Mouse (Mus musculus) layer of hippocampus, postnatal 25 days (tissue): ENCODE data around the gene Herpud1. TPM values are rescaled to one million over a fixed set of nuclear protein-coding genes. Genes with fewer than 3 reads are reported as not detected.
"Not testable (repeated sequence)": the region's sequence is repeated elsewhere in the genome, so short reads cannot be mapped to it uniquely, and the experiment has no call there.

Experiments used
- DNase-seq, 2 experiments: peaks; one replicate each; pipeline ENCODE4 v3.0.0; 2022; ENCODE audit warnings: mixed read lengths in 2 of 2, low spot score in 1 of 2; ENCODE audit errors: extremely low spot score in 1 of 2
- total RNA-seq, 2 experiments: library from RNA; stranded (reverse); gene quantifications; 2 replicates each; pipeline ENCODE4 v1.2.3; 2021

Gene Herpud1
- total RNA-seq, 2 experiments from 2014 or later = 50.7 to 61.0 TPM

DNA sequence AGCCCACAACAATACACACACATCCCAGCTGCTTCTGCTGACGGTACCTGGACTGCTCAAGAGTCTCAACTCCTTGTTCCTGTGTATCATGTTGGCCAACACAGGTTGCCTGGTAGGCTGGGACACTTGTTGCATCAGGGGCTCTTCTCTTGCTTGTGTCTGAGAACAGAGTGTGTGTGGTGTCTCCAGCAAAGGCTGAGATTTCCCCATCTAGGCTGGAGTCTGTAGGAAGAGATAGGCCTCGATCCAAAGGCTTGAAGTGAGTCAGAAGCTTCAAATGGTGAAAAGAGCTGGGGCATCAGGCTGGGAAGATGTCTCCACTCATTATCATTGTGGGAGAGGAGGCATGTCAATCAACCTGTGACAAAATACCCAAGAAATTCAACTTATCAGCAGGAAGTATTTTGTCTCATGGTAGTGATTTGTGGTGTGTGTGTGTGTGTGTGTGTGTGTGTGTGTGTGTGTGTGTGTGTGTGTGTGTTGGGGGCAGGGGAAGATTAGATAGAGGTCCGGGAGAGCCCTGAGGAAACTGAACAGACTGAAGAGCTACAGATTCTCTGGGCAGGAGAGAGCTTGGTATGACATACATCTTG is 13.2 kb downstream of the Herpud1 start:
- DNase-seq = no peak

- DNase-seq = not testable (repeated sequence)
Measured at GRCm38 (mm10) chr8:94399957-94400356, 13.7 kb downstream of the Herpud1 start.

- DNase-seq = no peak
Measured at GRCm38 (mm10) chr8:94408443-94409080, 22.3 kb downstream of the Herpud1 start.

DNA sequence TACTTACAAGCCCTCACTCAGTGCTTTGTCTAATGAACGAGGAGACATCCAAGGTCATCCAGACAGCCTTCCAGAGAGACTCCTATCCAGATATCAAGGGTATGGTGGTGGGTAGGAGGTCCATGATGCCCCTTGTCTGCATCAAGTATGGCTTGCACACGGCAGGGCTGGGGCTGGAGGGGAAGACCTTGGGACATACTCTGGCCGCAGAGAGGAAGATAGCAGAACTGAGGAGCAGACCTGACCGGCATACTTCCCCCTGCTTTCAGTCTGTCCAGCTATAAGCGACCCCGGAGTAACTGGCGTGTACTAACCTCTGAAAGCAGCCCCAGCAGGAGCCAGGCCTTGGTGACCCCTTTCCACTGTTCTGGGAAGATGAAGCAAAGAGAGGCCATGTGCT is 23.3 kb downstream of the Herpud1 start:
- no peak for DNase-seq

DNA sequence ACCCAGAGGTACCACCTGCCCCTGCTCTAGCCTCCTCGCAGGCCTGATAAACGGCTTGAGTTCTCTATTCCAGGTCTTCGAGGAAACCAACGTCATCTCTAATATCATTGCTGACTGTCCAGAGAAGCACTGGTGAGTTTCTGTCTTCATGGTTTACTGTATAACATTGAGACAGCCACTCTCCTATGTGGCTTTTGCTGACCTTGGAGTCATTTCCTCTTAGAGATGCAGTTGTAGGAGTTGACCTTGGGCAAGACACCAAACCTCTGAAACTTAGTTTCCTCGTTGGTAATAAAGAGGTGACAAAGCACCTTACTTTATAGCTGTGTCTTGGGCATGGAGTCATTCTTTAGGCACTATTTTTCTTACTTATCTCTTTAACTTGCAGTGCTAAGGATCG is 26.3 kb downstream of the Herpud1 start:
- DNase-seq = no peak

DNA sequence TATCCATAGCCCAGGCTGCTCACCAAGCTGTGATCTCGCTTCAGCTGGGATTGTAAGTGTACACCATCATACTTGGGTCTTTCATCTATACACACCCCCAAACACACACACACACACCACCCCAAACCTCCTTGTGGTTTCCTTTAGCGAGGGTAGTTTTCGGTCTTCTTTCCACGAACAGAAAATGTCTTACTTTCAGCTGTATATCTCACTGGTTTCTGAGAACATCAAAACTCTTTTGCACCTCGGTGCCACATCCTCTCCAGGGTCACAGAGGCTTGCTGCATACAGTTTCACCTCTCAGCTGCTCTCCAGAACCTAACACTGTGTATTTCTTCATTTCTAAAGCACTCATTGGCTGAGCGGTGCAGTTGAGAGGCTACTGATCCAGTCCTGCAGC is 27.3 kb downstream of the Herpud1 start:
- no peak for DNase-seq

- no peak for DNase-seq
Measured at GRCm38 (mm10) chr8:94415218-94415617, 29.0 kb downstream of the Herpud1 start.

GRCm38 (mm10) chr8:94418017-94418416 is 31.8 kb downstream of the Herpud1 start:
- DNase-seq = no peak

- no peak for DNase-seq
Measured at GRCm38 (mm10) chr8:94422270-94422669, 36.0 kb downstream of the Herpud1 start.

DNA sequence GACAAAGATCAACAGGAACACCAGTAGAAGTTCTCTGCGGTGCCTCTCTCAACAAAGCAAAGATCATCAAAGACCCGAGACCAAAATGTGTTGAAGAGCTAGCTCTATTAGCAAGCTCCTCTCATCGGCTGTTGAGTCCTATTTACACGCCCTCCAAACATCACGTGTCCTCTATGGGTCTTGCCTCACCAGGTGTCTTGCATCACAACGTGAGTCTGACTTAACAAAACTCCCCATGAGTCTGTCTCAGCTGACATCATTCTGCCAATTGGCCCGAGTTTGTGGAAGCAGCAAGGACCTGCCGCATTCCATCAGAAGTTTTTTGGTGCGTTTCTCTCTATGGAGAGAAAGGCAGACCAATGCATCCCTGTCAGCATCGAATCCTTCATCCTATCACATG is 41.7 kb downstream of the Herpud1 start:
- no peak for DNase-seq

- no peak for DNase-seq
Measured at GRCm38 (mm10) chr8:94428420-94428819, 42.2 kb downstream of the Herpud1 start.

- DNase-seq = no peak
Measured at GRCm38 (mm10) chr8:94429376-94429775, 43.1 kb downstream of the Herpud1 start.

DNA sequence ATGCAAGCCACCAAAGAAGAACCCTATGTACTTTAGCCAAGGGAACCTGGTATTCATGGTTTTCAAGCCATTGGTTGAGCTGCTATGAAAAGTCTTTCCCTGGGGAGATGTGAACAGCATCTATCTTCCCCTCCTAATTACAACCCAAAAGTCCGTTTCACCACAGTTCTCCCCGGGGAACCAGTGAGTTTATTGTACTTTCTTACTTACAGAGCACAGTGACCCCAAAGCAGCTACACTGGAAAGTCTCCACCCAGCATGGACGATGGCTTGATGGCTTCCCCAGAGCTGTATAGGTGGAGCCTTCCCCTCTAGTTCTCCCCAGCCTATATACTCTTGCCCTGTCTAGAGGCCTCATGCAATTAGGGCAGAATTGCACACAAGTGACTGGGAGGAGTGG is 46.0 kb downstream of the Herpud1 start:
- DNase-seq = no peak

DNA sequence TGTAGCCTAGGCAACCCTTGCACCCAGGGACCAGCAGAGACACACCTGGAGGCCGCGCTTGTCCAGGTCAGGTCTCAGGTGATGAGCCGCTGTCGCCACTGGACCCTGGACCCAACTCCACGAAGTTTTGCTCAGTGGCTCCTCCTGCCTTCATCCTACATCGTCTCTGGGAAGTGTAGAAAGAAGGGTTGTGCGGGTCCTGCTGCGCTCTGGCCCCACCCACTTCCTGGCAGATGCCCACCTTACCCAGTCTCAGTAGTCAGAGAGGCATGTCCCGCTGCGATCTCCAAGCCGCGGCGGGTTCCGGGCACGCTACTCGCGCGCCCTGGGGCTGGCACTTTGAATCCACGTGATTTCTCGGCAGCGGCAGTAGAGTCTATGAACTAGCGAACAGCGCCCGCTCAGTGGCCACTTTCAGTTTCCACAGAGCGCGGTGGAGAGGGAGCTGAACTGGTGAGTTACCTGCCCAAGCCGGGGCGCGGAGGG is 47.8 kb downstream of the Herpud1 start, which contains the start of gene Nlrc5:
Nlrc5 (plus strand) TSS at position 376 of the 486 bp plus-strand sequence.
- DNase-seq = peak; percentile 30 to 46

GRCm38 (mm10) chr8:94434958-94435357 is 48.7 kb downstream of the Herpud1 start:
- no peak for DNase-seq

- DNase-seq = no peak
Measured at GRCm38 (mm10) chr8:94435397-94436111, 49.3 kb downstream of the Herpud1 start.

DNA sequence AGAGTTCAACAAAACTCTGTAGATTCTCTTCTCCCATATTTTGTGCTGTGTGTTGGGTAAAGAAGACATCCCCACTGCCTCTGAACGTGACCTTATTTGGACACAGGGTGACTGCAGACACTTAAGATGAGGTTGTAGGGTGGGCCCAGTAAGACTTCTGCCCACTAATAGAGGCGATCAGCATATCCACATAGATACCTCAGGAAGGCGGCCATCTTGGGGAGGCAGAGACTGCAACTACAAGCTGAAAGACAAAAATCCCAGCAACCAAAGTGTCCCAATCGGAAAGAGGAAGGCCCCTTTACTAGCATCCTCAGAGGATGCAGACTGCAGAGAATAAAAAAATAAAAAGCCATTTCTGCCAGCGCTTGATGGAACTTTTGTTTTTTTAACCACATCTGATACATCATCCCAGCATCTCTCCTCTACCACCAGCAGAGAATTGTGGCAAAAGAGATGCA is 49.9 kb downstream of the Herpud1 start:
- no peak for DNase-seq

DNA sequence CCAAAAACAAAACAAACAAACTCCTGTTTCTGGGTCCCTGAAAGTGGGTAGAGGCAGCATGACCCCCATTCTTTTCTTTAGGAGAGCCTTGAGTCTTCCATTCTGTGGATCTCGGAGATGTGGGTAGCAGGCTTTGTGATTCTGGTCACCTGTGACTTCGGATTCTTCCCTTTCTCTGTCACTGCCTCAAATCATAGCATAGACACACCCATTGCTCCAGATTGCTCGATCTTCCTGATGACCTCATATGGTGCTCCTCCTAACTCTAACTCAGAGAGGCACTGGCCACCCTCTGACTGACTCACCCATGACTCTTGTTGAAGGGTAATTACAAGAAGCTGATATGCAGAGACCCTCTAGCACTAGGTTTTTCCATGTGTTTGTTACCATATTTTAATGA is 50.7 kb downstream of the Herpud1 start:
- no peak for DNase-seq

GRCm38 (mm10) chr8:94438659-94439058 is 52.4 kb downstream of the Herpud1 start:
- no peak for DNase-seq

- DNase-seq = no peak
Measured at GRCm38 (mm10) chr8:94439691-94440090, 53.5 kb downstream of the Herpud1 start.

GRCm38 (mm10) chr8:94440389-94440788 is 54.2 kb downstream of the Herpud1 start:
- DNase-seq = no peak
